16 mouse cellular contexts compared by ENCODE assay signal in the genomic region with DNA sequence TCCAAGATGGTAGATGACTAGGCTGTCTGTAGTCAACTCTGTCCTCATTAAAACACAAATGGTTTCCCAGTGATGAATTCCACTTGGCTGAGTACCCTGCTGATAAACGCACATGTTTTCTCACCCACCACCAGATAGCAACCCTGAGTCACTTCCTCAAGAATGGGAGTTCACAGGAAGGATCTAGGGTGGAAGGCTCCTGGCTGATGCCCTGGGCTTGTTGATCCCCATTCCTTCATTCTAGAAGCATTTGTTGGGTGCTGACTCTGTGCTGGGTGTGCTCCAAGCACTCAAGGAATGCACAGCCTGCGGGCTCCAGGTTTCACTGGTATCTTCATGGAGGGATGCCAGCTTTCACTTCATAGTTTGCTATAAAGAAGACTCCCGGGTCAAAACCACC. TPM values are rescaled to one million over a fixed set of nuclear protein-coding genes. Genes with fewer than 3 reads are reported as not detected.
DNase-seq lines count a peak whose midpoint lies in the region; ATAC-seq and TF ChIP-seq lines count a peak whose summit lies in the region.
"Had no signal": no experiment of that assay in that cellular context is flagged by ENCODE, and none has a peak within 500 bp of the region (broad histone marks: within the 10 kb centered on the region; RNA-seq: fewer than 3 reads in every experiment).

No protein-coding gene starts in this region.

- no peaks in the 10 kb centered on the region for H3K27me3 ChIP-seq in kidney, adult 2 months (replicated peaks; ENCODE audit: control insufficient read depth, insufficient read depth, low read length)
- no peaks in the 10 kb centered on the region for H3K27me3 ChIP-seq in kidney, embryonic 14.5 days (ENCODE audit: control insufficient read depth, insufficient read depth, low read length)
- no peaks in the 10 kb centered on the region for H3K27me3 ChIP-seq in C2C12 (ENCODE audit: control insufficient read depth, insufficient read depth, insufficient read length)
- no peaks in the 10 kb centered on the region for H3K27me3 ChIP-seq in neural tube, embryonic 15.5 days (replicated peaks)
- H3K27me3 ChIP-seq: limb, embryonic 13.5 days had no signal

- H3K4me2 ChIP-seq in kidney, embryonic 14.5 days (replicated peaks; ENCODE audit: low read depth, low read length): no peak overlapping the region
- no peak overlapping the region for H3K4me2 ChIP-seq in neural tube, embryonic 15.5 days
- H3K4me2 ChIP-seq: limb, embryonic 13.5 days had no signal

- no peak overlapping the region for H3ac ChIP-seq in C2C12 (ENCODE audit: control insufficient read depth, insufficient read length, low read depth)

- H3K36me3 ChIP-seq in kidney, adult 2 months (ENCODE audit: control insufficient read depth, insufficient read depth, low read length): no peaks in the 10 kb centered on the region
- no peaks in the 10 kb centered on the region for H3K36me3 ChIP-seq in kidney, embryonic 14.5 days (ENCODE audit: control insufficient read depth, insufficient read depth, low read length)
- H3K36me3 ChIP-seq in C2C12 (ENCODE audit: control insufficient read depth, insufficient read depth): no peaks in the 10 kb centered on the region
- no peaks in the 10 kb centered on the region for H3K36me3 ChIP-seq in neural tube, embryonic 15.5 days
- H3K36me3 ChIP-seq: limb, embryonic 13.5 days had no signal

- H3K79me3 ChIP-seq in C2C12 (ENCODE audit: low read depth): peaks cover 2% of the 10 kb centered on the region

- no peak overlapping the region for H3K4me3 ChIP-seq in kidney, adult 2 months (ENCODE audit: insufficient read depth, low read depth, low read length)
- no peak overlapping the region for H3K4me3 ChIP-seq in kidney, embryonic 14.5 days (ENCODE audit: low read length)
- no peak overlapping the region for H3K4me3 ChIP-seq in C2C12 (ENCODE audit: insufficient read depth, poor library complexity, severe bottlenecking)
- no peak overlapping the region for H3K4me3 ChIP-seq in neural tube, embryonic 15.5 days (replicated peaks)
- H3K4me3 ChIP-seq: erythroblast, embryonic 14.5 days; limb, embryonic 13.5 days had no signal

- H3K79me2 ChIP-seq in C2C12 (ENCODE audit: control insufficient read depth, insufficient read depth): no peaks in the 10 kb centered on the region

- DNase-seq in kidney, adult 2 months: peak; percentile 55
- peak; percentile 25 for DNase-seq in lung, postnatal 10 days
- DNase-seq in natural killer cell, adult 2 months (ENCODE audit: low spot score in 2 of 2): no peak
- no peak for DNase-seq in adrenal gland, postnatal 4 days (ENCODE audit: low spot score in 2 of 2)
- DNase-seq: embryo, embryonic 11 days; right cerebral cortex, postnatal 14 days; thymus, adult 2 months had no signal

- H3K9me3 ChIP-seq in kidney, embryonic 14.5 days (ENCODE audit: control insufficient read depth, low read length): no peaks in the 10 kb centered on the region
- H3K9me3 ChIP-seq in neural tube, embryonic 15.5 days (replicated peaks): no peaks in the 10 kb centered on the region
- H3K9me3 ChIP-seq: limb, embryonic 13.5 days had no signal

- no peak overlapping the region for H3K9ac ChIP-seq in kidney, embryonic 14.5 days (ENCODE audit: low read depth, low read length)
- H3K9ac ChIP-seq in neural tube, embryonic 15.5 days (replicated peaks): no peak overlapping the region
- H3K9ac ChIP-seq: limb, embryonic 13.5 days had no signal

- WGBS in kidney, adult 2 months: 24% methylated on average over 3 of the region's 3 CpGs
- 90% methylated on average over 3 of the region's 3 CpGs for WGBS in kidney, embryonic 14.5 days
- 79% methylated on average over 3 of the region's 3 CpGs for WGBS in neural tube, embryonic 15.5 days

- TF ChIP-seq CTCF in kidney, adult 2 months (conservative IDR thresholded peaks at IDR 0.05; ENCODE audit: insufficient read depth, insufficient read length, low read depth, low read length): no peak
- TF ChIP-seq CTCF in C2C12 (IDR thresholded peaks at IDR 0.05; ENCODE audit: control insufficient read depth, insufficient read depth, insufficient read length): no peak

- peaks cover 5% of the 10 kb centered on the region; the same call in 1 of the 2 replicates for H3K4me1 ChIP-seq in kidney, adult 2 months (ENCODE audit: control insufficient read depth, insufficient read depth, low read length)
- H3K4me1 ChIP-seq in kidney, embryonic 14.5 days (ENCODE audit: control insufficient read depth, insufficient read depth, low read length): peaks cover 4% of the 10 kb centered on the region; the same call in 1 of the 2 replicates
- H3K4me1 ChIP-seq in neural tube, embryonic 15.5 days: peaks cover 6% of the 10 kb centered on the region

- H3K27ac ChIP-seq in kidney, adult 2 months (ENCODE audit: insufficient read depth, low read depth, low read length): no peak overlapping the region
- H3K27ac ChIP-seq in kidney, embryonic 14.5 days (ENCODE audit: low read depth, low read length): no peak overlapping the region
- no peak overlapping the region for H3K27ac ChIP-seq in neural tube, embryonic 15.5 days (replicated peaks)
- H3K27ac ChIP-seq: hindbrain, postnatal 0 days; kidney, postnatal 0 days; limb, embryonic 13.5 days; macrophage had no signal

- TF ChIP-seq POLR2A in kidney, adult 2 months (IDR thresholded peaks at IDR 0.05; ENCODE audit: low read depth, low read length): no peak

- ATAC-seq in kidney, embryonic 14.5 days (ENCODE audit: low FRiP score, low TSS enrichment): no peak
- ATAC-seq in granulocyte monocyte progenitor cell, adult 5-6 weeks (replicated peaks; ENCODE audit: poor library complexity, severe bottlenecking): peak; percentile 61; the same call in 1 of the 2 replicates
- ATAC-seq in neural tube, embryonic 15.5 days (ENCODE audit: low FRiP score): no peak
- ATAC-seq: hindbrain, postnatal 0 days had no signal

TF ChIP-seq in C2C12, 6 proteins besides CTCF, POLR2A, EP300 and RAD21:
- TF ChIP-seq MYOD1 (IDR thresholded peaks at IDR 0.05; ENCODE audit: control insufficient read depth, insufficient read length, low read depth) (peak; percentile 46), FOSL1 (IDR thresholded peaks at IDR 0.05; ENCODE audit: insufficient read depth, low read length, poor library complexity, severe bottlenecking) (peak; percentile 85), USF1 (IDR thresholded peaks at IDR 0.05; ENCODE audit: low read depth) (no peak), MAX (IDR thresholded peaks at IDR 0.05) (peak; percentile 87), CEBPB (IDR thresholded peaks at IDR 0.05; ENCODE audit: low read depth) (no peak), MYOG (IDR thresholded peaks at IDR 0.05; ENCODE audit: control insufficient read depth, extremely low read depth, insufficient read length) (no peak)

RNA-seq across cellular contexts. Expression of a gene that starts 12.8 kb away (rescaled TPM):
- 44.5 and 49.2 TPM in 2 replicates for polyA plus RNA-seq in kidney, adult 2 months (2012; rRNA removed)
- 21.6 and 32.6 TPM in 2 replicates for polyA plus RNA-seq in kidney, embryonic 14.5 days (2014; fragmentation: Nextera tagmentation; extraction: Ambion mirVana)
- polyA plus RNA-seq in C2C12 (2012; fragmentation: generic; extraction: Trizol): 2.4 TPM
- not detected in 2 replicates for total RNA-seq in granulocyte monocyte progenitor cell, adult 5-6 weeks (2014; fragmentation: Nextera tagmentation)
- total RNA-seq in granulocyte monocyte progenitor cell, adult 5-6 weeks (2017): not detected in 2 replicates
- polyA plus RNA-seq in neural tube, embryonic 15.5 days (2015; fragmentation: Nextera tagmentation; extraction: Ambion mirVana): 108 and 137 TPM in 2 replicates
- 10 to 100 TPM; 59.5 to 71.3 TPM for total RNA-seq in adrenal gland, postnatal 4 days (2021)

Comparison
In these comparisons a context has a peak if more than half of its experiments do, and no peak if none do; other contexts are left out.
1. DNase-seq: peak in kidney, adult 2 months (single experiment) and lung, postnatal 10 days (single experiment); none in natural killer cell, adult 2 months (0 of 2) and adrenal gland, postnatal 4 days (0 of 2).